Mouse (Mus musculus) MEL (cell line): Measurements from ENCODE around the gene Acyp1. TPM values are rescaled to one million over a fixed set of nuclear protein-coding genes. Genes with fewer than 3 reads are reported as not detected.

Experiments
- DNase-seq: peaks from one replicate; pipeline ENCODE4 v3.0.0; 2011; ENCODE audit warnings: low read depth, low spot score
- H3K27ac ChIP-seq: 2 replicates; pipeline ENCODE4 v1.5.1; 2012; ENCODE audit warnings: low read depth, mild to moderate bottlenecking, control low read depth, low read length, moderate library complexity; ENCODE audit not compliant: control insufficient read depth
- H3K27me3 ChIP-seq, 2 experiments: fragments of 150-350 bp in 1 of 2; sonication (generic) in 1 of 2; 2 replicates each; pipeline ENCODE4 v1.6.1; 2012; ENCODE audit warnings: low read length in 2 of 2, mild to moderate bottlenecking in 2 of 2, improper control_type of control experiment in 1 of 2, moderate library complexity in 1 of 2; ENCODE audit not compliant: insufficient read depth in 2 of 2, control insufficient read depth in 1 of 2
- H3K36me3 ChIP-seq, 2 experiments: 2 replicates each; pipeline ENCODE4 v1.6.1; 2012 to 2014; ENCODE audit warnings: low read length in 2 of 2, improper control_type of control experiment in 1 of 2, inconsistent platforms in 1 of 2, mild to moderate bottlenecking in 1 of 2; ENCODE audit not compliant: insufficient read depth in 2 of 2, control insufficient read depth in 1 of 2
- H3K4me1 ChIP-seq, 2 experiments: fragments of 150-350 bp in 1 of 2; sonication (generic) in 1 of 2; 2 replicates each; pipeline ENCODE4 v1.6.1; 2012; ENCODE audit warnings: low read length in 2 of 2, improper control_type of control experiment in 1 of 2, mild to moderate bottlenecking in 1 of 2; ENCODE audit not compliant: insufficient read depth in 2 of 2, control insufficient read depth in 1 of 2
- H3K4me3 ChIP-seq, 2 experiments: fragments of 150-350 bp in 1 of 2; sonication (generic) in 1 of 2; 2 replicates each; pipeline ENCODE4 v1.5.1; 2012; ENCODE audit warnings: low read depth in 2 of 2, low read length in 2 of 2, mild to moderate bottlenecking in 2 of 2, moderate library complexity in 2 of 2, control low read depth in 1 of 2, improper control_type of control experiment in 1 of 2; ENCODE audit not compliant: control insufficient read depth in 1 of 2, insufficient read depth in 1 of 2
- H3K79me2 ChIP-seq: 2 replicates; pipeline ENCODE4 v1.6.1; 2012; ENCODE audit warnings: mild to moderate bottlenecking, low read length, moderate library complexity; ENCODE audit not compliant: control insufficient read depth, poor library complexity, insufficient read depth
- H3K9ac ChIP-seq: 2 replicates; pipeline ENCODE4 v1.6.1; 2012; ENCODE audit warnings: low read depth, mild to moderate bottlenecking, control low read depth, low read length, moderate library complexity; ENCODE audit not compliant: control insufficient read depth, poor library complexity, severe bottlenecking
- H3K9me3 ChIP-seq: fragments of 150-350 bp; sonication (generic); replicated peaks from 2 replicates; pipeline ENCODE4 v1.6.1; 2012; ENCODE audit warnings: mild to moderate bottlenecking, low read length, improper control_type of control experiment, moderate library complexity; ENCODE audit not compliant: insufficient read depth
- CHD1 ChIP-seq: IDR thresholded peaks from 2 replicates; pipeline ENCODE4 v1.6.1; 2012; ENCODE audit warnings: low read depth, mild to moderate bottlenecking, inconsistent platforms, low read length, improper control_type of control experiment
- ELF1 ChIP-seq: IDR thresholded peaks from 2 replicates; pipeline ENCODE4 v1.6.1; 2014; ENCODE audit warnings: low read depth, mild to moderate bottlenecking, inconsistent platforms, low read length, improper control_type of control experiment, moderate library complexity
- ETS1 ChIP-seq: IDR thresholded peaks from 2 replicates; pipeline ENCODE4 v1.6.1; 2012; ENCODE audit warnings: low read depth, mild to moderate bottlenecking, inconsistent platforms, low read length, improper control_type of control experiment, moderate library complexity
- GABPA ChIP-seq: IDR thresholded peaks from 2 replicates; pipeline ENCODE4 v1.6.1; 2012; ENCODE audit warnings: low read depth, mild to moderate bottlenecking, inconsistent platforms, low read length, improper control_type of control experiment, moderate library complexity
- MAX ChIP-seq: IDR thresholded peaks from 2 replicates; pipeline ENCODE4 v1.6.1; 2011; ENCODE audit warnings: low read length, improper control_type of control experiment
- MXI1 ChIP-seq: IDR thresholded peaks from 2 replicates; pipeline ENCODE4 v1.6.1; 2011; ENCODE audit warnings: mild to moderate bottlenecking, low read depth, low read length, improper control_type of control experiment
- MYC ChIP-seq: IDR thresholded peaks from 2 replicates; pipeline ENCODE4 v1.6.1; 2011; ENCODE audit warnings: low read depth, mild to moderate bottlenecking, low read length, improper control_type of control experiment, moderate library complexity
- NELFE ChIP-seq: IDR thresholded peaks from 2 replicates; pipeline ENCODE4 v1.6.1; 2011; ENCODE audit warnings: low read depth, low read length, improper control_type of control experiment
- POLR2AphosphoS5 ChIP-seq: IDR thresholded peaks from 2 replicates; pipeline ENCODE4 v1.6.1; 2012; ENCODE audit warnings: low read depth, borderline replicate concordance, mild to moderate bottlenecking, inconsistent platforms, low read length, moderate library complexity, mixed read lengths
- RCOR1 ChIP-seq: IDR thresholded peaks from 2 replicates; pipeline ENCODE4 v1.6.1; 2012; ENCODE audit warnings: low read depth, mild to moderate bottlenecking, inconsistent platforms, low read length, improper control_type of control experiment
- TAL1 ChIP-seq: IDR thresholded peaks from 2 replicates; pipeline ENCODE4 v1.6.1; 2012; ENCODE audit warnings: mild to moderate bottlenecking, inconsistent platforms, low read length, moderate library complexity, mixed read lengths
- UBTF ChIP-seq: IDR thresholded peaks from 2 replicates; pipeline ENCODE4 v1.6.1; 2012; ENCODE audit warnings: low read depth, mild to moderate bottlenecking, inconsistent platforms, low read length, improper control_type of control experiment, moderate library complexity, borderline replicate concordance; ENCODE audit not compliant: insufficient read depth
- ZC3H11A ChIP-seq: IDR thresholded peaks from 2 replicates; pipeline ENCODE4 v1.6.1; 2012; ENCODE audit warnings: low read depth, mild to moderate bottlenecking, inconsistent platforms, low read length, improper control_type of control experiment
- ZKSCAN1 ChIP-seq: IDR thresholded peaks from 2 replicates; pipeline ENCODE4 v1.6.1; 2012; ENCODE audit warnings: low read depth, mild to moderate bottlenecking, inconsistent platforms, low read length, improper control_type of control experiment, moderate library complexity
- ZNF384 ChIP-seq: IDR thresholded peaks from 2 replicates; pipeline ENCODE4 v1.6.1; 2012; ENCODE audit warnings: low read depth, mild to moderate bottlenecking, inconsistent platforms, low read length, improper control_type of control experiment
- polyA plus RNA-seq, 2 experiments: library from polyadenylated mRNA; stranded (reverse) in 1 of 2; unstranded in 1 of 2; fragments of >175 nt in 1 of 2; fragments of >200 nt in 1 of 2; gene quantifications; 2 replicates each; pipeline versions ENCODE4 v1.2.1 to v1.2.4; 2012; ENCODE audit warnings: low replicate concordance in 2 of 2, low read depth in 1 of 2; ENCODE audit not compliant: insufficient read length in 2 of 2, insufficient read depth in 1 of 2, missing spikeins in 1 of 2
- total RNA-seq: library from RNA; depleted of rRNA; stranded (reverse); fragments of 300-350 nt; gene quantifications from 2 replicates; pipeline ENCODE4 v1.2.3, GENCODE M21; 2012

Acyp1 gene
- total and polyA plus RNA-seq, 3 experiments = 47.4 to 54.5 TPM; not detected in 1

DNA sequence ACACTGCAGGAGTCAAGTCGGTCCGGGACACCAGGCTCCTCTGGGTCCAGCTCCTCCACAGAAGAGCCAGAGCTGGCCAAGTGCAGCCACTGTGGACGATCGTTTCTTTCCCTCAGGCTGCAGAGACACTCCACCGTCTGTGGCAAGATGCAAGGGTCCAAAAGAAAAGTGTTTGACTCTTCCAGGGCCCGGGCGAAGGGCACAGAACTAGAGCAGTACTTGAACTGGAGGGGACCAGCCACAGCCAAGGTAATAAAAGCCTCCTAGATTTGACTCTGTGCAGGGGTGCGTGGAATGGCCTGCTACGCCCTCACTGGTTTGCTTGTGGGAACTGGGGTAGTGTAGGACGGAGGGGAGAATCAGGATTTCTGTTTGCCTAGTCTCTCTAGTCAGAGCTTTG, 2.4 kb upstream of the Acyp1 start:
- Histone ChIP-seq H3K27me3 (no peaks in the 10 kb centered on the region; a peak in 1 of 4 replicates), H3K9me3 (no peaks in the 10 kb centered on the region), H3K4me3 (no peak overlapping the region), H3K36me3 (peaks cover 0 to 9% of the 10 kb centered on the region in 2 experiments; a peak in 2 of 4 replicates), H3K79me2 (no peaks in the 10 kb centered on the region), H3K4me1 (peaks cover 5 to 8% of the 10 kb centered on the region in 2 experiments), H3K27ac (no peak overlapping the region), H3K9ac (no peak overlapping the region)
- no peak for TF ChIP-seq UBTF
- TF ChIP-seq MAX = no peak
- no peak for TF ChIP-seq ETS1
- TF ChIP-seq MXI1 = no peak
- TF ChIP-seq ZKSCAN1 = no peak
- no peak for TF ChIP-seq TAL1
- TF ChIP-seq CHD1 = no peak
- no peak for TF ChIP-seq MYC
- no peak for TF ChIP-seq RCOR1
- TF ChIP-seq POLR2AphosphoS5 = no peak
- no peak for DNase-seq

- Histone ChIP-seq H3K36me3 (peaks cover 0 to 9% of the 10 kb centered on the region in 2 experiments; a peak in 2 of 4 replicates), H3K9me3 (no peaks in the 10 kb centered on the region), H3K27ac (no peak overlapping the region), H3K79me2 (no peaks in the 10 kb centered on the region), H3K4me3 (no peak overlapping the region), H3K4me1 (peaks cover 7 to 8% of the 10 kb centered on the region in 2 experiments), H3K27me3 (no peaks in the 10 kb centered on the region; a peak in 1 of 4 replicates), H3K9ac (no peak overlapping the region)
- no peak for DNase-seq
- TF ChIP-seq NELFE (no peak), ZC3H11A (no peak), ZNF384 (no peak), ZKSCAN1 (no peak), ELF1 (no peak), GABPA (no peak)
These were observed 1.1 kb upstream of the Acyp1 start for GRCm38 (mm10) chr12:85289157-85290000.
